Mouse (Mus musculus): ENCODE results near the gene Ciita. TPM values are rescaled to one million over a fixed set of nuclear protein-coding genes. Genes with fewer than 3 reads are reported as not detected.
A peak's percentile ranks its signal among the peaks of the same experiment; 100 is the strongest.

Ciita gene
- total RNA-seq, 2 experiments from 2014 or later, result 0.07 to 0.23 TPM

- peak in 1 of 2 experiments; percentile 47 for DNase-seq (ENCODE audit: low spot score in 2 of 2)
- intact Hi-C loops (cut with DNase I), result no loop called here
Observed at GRCm38 (mm10) chr16:10541598-10541930, 61.7 kb downstream of the Ciita start.

GRCm38 (mm10) chr16:10542266-10542665, 62.4 kb downstream of the Ciita start:
- no peak for DNase-seq (ENCODE audit: low spot score in 2 of 2)
- intact Hi-C loops (cut with DNase I), result no loop called here

- intact Hi-C loops (cut with DNase I), result no loop called here
Observed at GRCm38 (mm10) chr16:10542698-10543365, 63.0 kb downstream of the Ciita start, which contains the start of gene Dexi. Gene Dexi, minus strand, starts transcription at chr16:10543054.

GRCm38 (mm10) chr16:10544995-10545622, 65.2 kb downstream of the Ciita start, which contains the start of gene Clec16a:
Gene Clec16a, plus strand, starts transcription at chr16:10545339.
- intact Hi-C loops (cut with DNase I), result no loop called here
- DNase-seq (ENCODE audit: low spot score in 2 of 2), result peak; percentile 96 to 98

More at GRCm38 (mm10) chr16:10542698-10543365, 63.0 kb downstream of the Ciita start, which contains the start of gene Dexi:
- DNase-seq (ENCODE audit: low spot score in 2 of 2), result peak; percentile 95 to 99

- no peak for DNase-seq (ENCODE audit: low spot score in 2 of 2)
- intact Hi-C loops (cut with DNase I), result no loop called here
Observed at GRCm38 (mm10) chr16:10546865-10547264, 67.0 kb downstream of the Ciita start.

GRCm38 (mm10) chr16:10548938-10549337, 69.1 kb downstream of the Ciita start:
- no peak for DNase-seq (ENCODE audit: low spot score in 2 of 2)
- intact Hi-C loops (cut with DNase I), result no loop called here

GRCm38 (mm10) chr16:10549600-10549999, 69.7 kb downstream of the Ciita start:
- intact Hi-C loops (cut with DNase I), result no loop called here
- peak in 1 of 2 experiments; percentile 62 for DNase-seq (ENCODE audit: low spot score in 2 of 2)

- no peak for DNase-seq (ENCODE audit: low spot score in 2 of 2)
- intact Hi-C loops (cut with DNase I), result no loop called here
Observed at GRCm38 (mm10) chr16:10551592-10551991, 71.7 kb downstream of the Ciita start.

- no peak for DNase-seq (ENCODE audit: low spot score in 2 of 2)
- intact Hi-C loops (cut with DNase I), result no loop called here
Observed at GRCm38 (mm10) chr16:10553858-10554257, 74.0 kb downstream of the Ciita start.

GRCm38 (mm10) chr16:10559991-10560390, 80.1 kb downstream of the Ciita start:
- peak in 1 of 2 experiments; percentile 83 for DNase-seq (ENCODE audit: low spot score in 2 of 2)
- intact Hi-C loops (cut with DNase I), result no loop called here

- intact Hi-C loops (cut with DNase I), result no loop called here
- peak; percentile 69 to 82 for DNase-seq (ENCODE audit: low spot score in 2 of 2)
Observed at GRCm38 (mm10) chr16:10565278-10565885, 85.5 kb downstream of the Ciita start.

GRCm38 (mm10) chr16:10567153-10567552, 87.3 kb downstream of the Ciita start:
- intact Hi-C loops (cut with DNase I), result loop anchor here (2.0 kb wide), 1 partner anchor 218 kb away; the partner anchor contains the start of gene Socs1
- no peak for DNase-seq (ENCODE audit: low spot score in 2 of 2)

- no peak for DNase-seq (ENCODE audit: low spot score in 2 of 2)
- intact Hi-C loops (cut with DNase I), result loop anchor here (5.0 to 10.0 kb wide), 3 partner anchors 197 to 465 kb away; no protein-coding TSS in a partner anchor
Observed at GRCm38 (mm10) chr16:10569809-10570395, 90.0 kb downstream of the Ciita start.

GRCm38 (mm10) chr16:10570708-10571107, 90.8 kb downstream of the Ciita start:
- peak; percentile 60 to 66 for DNase-seq (ENCODE audit: low spot score in 2 of 2)
- intact Hi-C loops (cut with DNase I), result loop anchor here (5.0 to 10.0 kb wide), 3 partner anchors 197 to 464 kb away; no protein-coding TSS in a partner anchor

- intact Hi-C loops (cut with DNase I), result loop anchor here (2.0 to 10.0 kb wide), 4 partner anchors 195 to 463 kb away; no protein-coding TSS in a partner anchor
- no peak for DNase-seq (ENCODE audit: low spot score in 2 of 2)
Observed at GRCm38 (mm10) chr16:10571820-10572219, 92.0 kb downstream of the Ciita start.

GRCm38 (mm10) chr16:10574936-10575335, 95.1 kb downstream of the Ciita start:
- intact Hi-C loops (cut with DNase I), result loop anchor here (5.0 to 10.0 kb wide), 3 partner anchors 192 to 460 kb away; no protein-coding TSS in a partner anchor
- DNase-seq (ENCODE audit: low spot score in 2 of 2), result peak in 1 of 2 experiments; percentile 24

- DNase-seq (ENCODE audit: low spot score in 2 of 2), result no peak
- intact Hi-C loops (cut with DNase I), result loop anchor here (10.0 kb wide), 1 partner anchor 459 kb away; no protein-coding TSS in a partner anchor
Observed at GRCm38 (mm10) chr16:10575915-10576314, 96.1 kb downstream of the Ciita start.

- intact Hi-C loops (cut with DNase I), result loop anchor here (10.0 kb wide), 1 partner anchor 457 kb away; no protein-coding TSS in a partner anchor
- no peak for DNase-seq (ENCODE audit: low spot score in 2 of 2)
Observed at GRCm38 (mm10) chr16:10577548-10577947, 97.7 kb downstream of the Ciita start.

Data from left cerebral cortex, postnatal 25 days (tissue).